Mouse (Mus musculus): ENCODE data around the gene Cntnap1.

Cntnap1 gene

GRCm38 (mm10) chr11:101218436-101219055, 48.2 kb downstream of the Cntnap1 start:
- in situ Hi-C loops (cut with MseI, MboI) = loop anchor here in 1 of 2 experiments (10.0 kb wide), 1 partner anchor 86 kb away; the partner anchor contains the start of gene Becn1

GRCm38 (mm10) chr11:101220853-101221252, 50.5 kb downstream of the Cntnap1 start:
- in situ Hi-C loops (cut with MseI, MboI) = no loop called here

- in situ Hi-C loops (cut with MseI, MboI) = no loop called here
Measured at GRCm38 (mm10) chr11:101221306-101221986, 51.1 kb downstream of the Cntnap1 start.

- in situ Hi-C loops (cut with MseI, MboI) = no loop called here
Measured at GRCm38 (mm10) chr11:101224337-101224736, 54.0 kb downstream of the Cntnap1 start.

- in situ Hi-C loops (cut with MseI, MboI) = no loop called here
Measured at GRCm38 (mm10) chr11:101225331-101226064, 55.2 kb downstream of the Cntnap1 start.

GRCm38 (mm10) chr11:101226065-101226701, 55.9 kb downstream of the Cntnap1 start, which contains the start of gene Ezh1:
Ezh1 (minus strand) TSS chr11:101226463.
- in situ Hi-C loops (cut with MseI, MboI) = no loop called here

GRCm38 (mm10) chr11:101229361-101229900, 59.1 kb downstream of the Cntnap1 start:
- in situ Hi-C loops (cut with MseI, MboI) = no loop called here

- in situ Hi-C loops (cut with MseI, MboI) = no loop called here
Measured at GRCm38 (mm10) chr11:101230061-101230511, 59.8 kb downstream of the Cntnap1 start.

GRCm38 (mm10) chr11:101230526-101230925, 60.2 kb downstream of the Cntnap1 start:
- in situ Hi-C loops (cut with MseI, MboI) = no loop called here

GRCm38 (mm10) chr11:101230991-101231871, 60.9 kb downstream of the Cntnap1 start:
- in situ Hi-C loops (cut with MseI, MboI) = no loop called here

- in situ Hi-C loops (cut with MseI, MboI) = no loop called here
Measured at GRCm38 (mm10) chr11:101232010-101232839, 61.9 kb downstream of the Cntnap1 start.

- in situ Hi-C loops (cut with MseI, MboI) = no loop called here
Measured at GRCm38 (mm10) chr11:101233240-101233639, 62.9 kb downstream of the Cntnap1 start.

GRCm38 (mm10) chr11:101234124-101234523, 63.8 kb downstream of the Cntnap1 start:
- in situ Hi-C loops (cut with MseI, MboI) = no loop called here

- in situ Hi-C loops (cut with MseI, MboI) = no loop called here
Measured at GRCm38 (mm10) chr11:101235429-101235828, 65.1 kb downstream of the Cntnap1 start.

GRCm38 (mm10) chr11:101236782-101237181, 66.5 kb downstream of the Cntnap1 start:
- in situ Hi-C loops (cut with MseI, MboI) = no loop called here

GRCm38 (mm10) chr11:101238071-101238647, 67.8 kb downstream of the Cntnap1 start:
- in situ Hi-C loops (cut with MseI, MboI) = no loop called here
